Mouse (Mus musculus) liver, embryonic 14.5 days (tissue): Measurements from ENCODE around the gene Alkbh8.

ENCODE experiments used
- CTCF ChIP-seq: IDR thresholded peaks from 2 replicates; pipeline ENCODE4 v1.5.1; 2016; ENCODE audit warnings: antibody characterized with exemption, low read depth, control low read depth
- EP300 ChIP-seq: IDR thresholded peaks from 2 replicates; pipeline ENCODE4 v1.6.1; 2016; ENCODE audit warnings: antibody characterized with exemption, low read depth

DNA sequence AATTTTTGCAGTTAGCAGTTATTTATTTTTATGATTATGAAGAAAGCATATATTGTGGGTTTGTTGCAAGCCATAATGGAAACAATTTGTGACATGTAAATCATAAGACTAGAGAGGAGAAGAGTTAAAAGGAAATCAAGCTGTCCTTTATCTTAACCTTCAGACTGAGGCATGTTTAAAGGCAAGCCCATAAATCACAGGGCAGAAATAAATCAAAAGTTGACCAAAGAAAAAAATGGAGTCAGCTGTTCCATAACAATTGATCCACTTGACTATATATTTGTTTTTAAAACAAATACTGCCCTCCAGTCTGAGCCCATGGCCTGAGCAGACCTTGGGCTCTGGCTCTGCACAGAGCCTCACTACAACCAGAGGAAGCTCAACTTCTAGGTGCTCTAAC lies 4.6 kb upstream of the Alkbh8 start:
- TF ChIP-seq CTCF (no peak), EP300 (no peak)
